Mouse (Mus musculus) heart, embryonic 15.5 days (tissue): ENCODE data around the gene Wdr78. TPM values are rescaled to one million over a fixed set of nuclear protein-coding genes. Genes with fewer than 3 reads are reported as not detected.

Source experiments
- ATAC-seq: fragments of 200-750 bp; cut with Nextera tagmentation; replicated peaks from 2 replicates; pipeline ENCODE4 v1.8.0; 2017; ENCODE audit warnings: low read depth, moderate TSS enrichment; ENCODE audit not compliant: insufficient number of reproducible peaks, insufficient read depth, low FRiP score
- H3K27ac ChIP-seq: fragments of 300-500 bp; sonication (generic); 2 replicates; pipeline ENCODE4 v1.5.1; 2015; ENCODE audit warnings: mild to moderate bottlenecking, inconsistent platforms
- H3K27me3 ChIP-seq: fragments of 300-500 bp; sonication (generic); 2 replicates; pipeline ENCODE4 v1.6.1; 2015; ENCODE audit warnings: inconsistent platforms
- H3K36me3 ChIP-seq: fragments of 300-500 bp; sonication (generic); 2 replicates; pipeline ENCODE4 v1.6.1; 2015; ENCODE audit warnings: mild to moderate bottlenecking, inconsistent platforms
- H3K4me1 ChIP-seq: fragments of 300-500 bp; sonication (generic); replicated peaks from 2 replicates; pipeline ENCODE4 v1.6.1; 2015; ENCODE audit warnings: inconsistent platforms
- H3K4me2 ChIP-seq: fragments of 300-500 bp; sonication (generic); 2 replicates; pipeline ENCODE4 v1.6.1; 2015; ENCODE audit warnings: inconsistent platforms, mild to moderate bottlenecking, moderate library complexity
- H3K4me3 ChIP-seq: fragments of 300-500 bp; sonication (generic); 2 replicates; pipeline ENCODE4 v1.5.1; 2015; ENCODE audit warnings: mild to moderate bottlenecking, inconsistent platforms
- H3K9ac ChIP-seq: fragments of 300-500 bp; sonication (generic); 2 replicates; pipeline ENCODE4 v1.6.1; 2015; ENCODE audit warnings: mild to moderate bottlenecking, inconsistent platforms
- H3K9me3 ChIP-seq: fragments of 300-500 bp; sonication (generic); replicated peaks from 2 replicates; pipeline ENCODE4 v1.6.1; 2016; ENCODE audit warnings: inconsistent platforms
- WGBS: fragments of 180-500 bp; shearing (Covaris S2); methylation state at CpG from one replicate; pipeline ENCODE4 v1.1.7; 2015; ENCODE audit warnings: mixed read lengths; 5-methylcytosine and 5-hydroxymethylcytosine counted together
- polyA plus RNA-seq: library from polyadenylated mRNA; unstranded; fragments of >200 nt; fragmentation: Nextera tagmentation; extraction: Ambion mirVana; gene quantifications from 2 replicates; pipeline ENCODE4 v1.2.1, GENCODE M21; 2015

Wdr78 gene
- polyA plus RNA-seq, 1 experiment from 2014 or later: 1.2 TPM

- Histone ChIP-seq H3K4me2 (no peak overlapping the region), H3K4me1 (no peaks in the 10 kb centered on the region; the same call in 1 of the 2 replicates), H3K36me3 (no peaks in the 10 kb centered on the region), H3K27me3 (no peaks in the 10 kb centered on the region), H3K4me3 (no peak overlapping the region), H3K27ac (no peak overlapping the region), H3K9ac (no peak overlapping the region), H3K9me3 (no peaks in the 10 kb centered on the region)
- WGBS: 22% methylated on average over 4 of the region's 4 CpGs
- no peak for ATAC-seq
Measured at GRCm38 (mm10) chr4:103006943-103007418, 107.4 kb downstream of the Wdr78 start.

GRCm38 (mm10) chr4:103006266-103006665 is 108.1 kb downstream of the Wdr78 start:
- Histone ChIP-seq H3K36me3 (no peaks in the 10 kb centered on the region), H3K4me3 (no peak overlapping the region), H3K9me3 (no peaks in the 10 kb centered on the region), H3K4me1 (no peaks in the 10 kb centered on the region; the same call in 1 of the 2 replicates), H3K27ac (no peak overlapping the region), H3K27me3 (no peaks in the 10 kb centered on the region), H3K9ac (no peak overlapping the region), H3K4me2 (no peak overlapping the region)
- no peak for ATAC-seq
- WGBS: 73% methylated on average over 5 of the region's 5 CpGs

DNA sequence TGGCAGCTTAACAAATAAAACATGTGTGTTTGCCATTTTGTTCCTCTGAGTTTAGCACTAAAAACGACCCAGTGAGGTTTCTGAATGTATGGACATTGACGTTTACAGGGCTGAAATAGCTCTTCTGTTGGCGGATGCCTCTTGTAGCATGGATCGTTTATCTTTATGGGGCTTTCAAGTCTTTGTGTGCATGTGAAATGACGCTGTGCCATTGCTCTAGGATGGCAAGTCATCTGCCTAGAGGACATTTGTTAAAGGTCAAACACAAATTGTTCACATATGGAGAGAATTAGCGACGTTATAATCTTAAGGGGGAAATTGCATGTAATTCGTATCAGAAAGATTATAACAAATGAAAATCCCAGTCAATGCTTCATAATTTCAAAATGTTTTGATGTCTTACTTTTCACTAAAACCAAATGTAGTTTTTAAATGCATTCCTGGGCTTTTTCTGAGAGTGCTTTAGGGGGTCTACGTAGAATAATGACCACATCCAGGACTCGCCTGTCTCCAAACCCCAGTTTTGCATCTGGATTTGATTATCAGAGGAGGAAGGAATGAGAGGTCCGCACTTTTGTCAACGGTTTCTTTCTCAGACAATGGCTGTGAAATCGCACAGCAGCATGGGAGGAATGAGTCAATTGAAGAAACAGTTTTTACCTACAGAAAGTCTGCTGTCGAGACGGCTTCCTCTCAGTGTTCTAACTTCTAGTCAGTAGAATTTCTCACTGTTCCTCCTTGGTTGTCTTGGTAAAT is 109.0 kb downstream of the Wdr78 start:
- no peaks in the 10 kb centered on the region; the same call in 1 of the 2 replicates for H3K4me1 ChIP-seq
- H3K4me3 ChIP-seq: no peak overlapping the region
- no peaks in the 10 kb centered on the region for H3K36me3 ChIP-seq
- no peak overlapping the region for H3K9ac ChIP-seq
- no peak overlapping the region for H3K27ac ChIP-seq
- no peaks in the 10 kb centered on the region for H3K9me3 ChIP-seq
- no peak overlapping the region for H3K4me2 ChIP-seq
- H3K27me3 ChIP-seq: no peaks in the 10 kb centered on the region
- WGBS: 60% methylated on average over 15 of the region's 15 CpGs
- ATAC-seq: no peak

- H3K36me3 ChIP-seq: no peaks in the 10 kb centered on the region
- H3K27ac ChIP-seq: no peak overlapping the region
- H3K9me3 ChIP-seq: no peaks in the 10 kb centered on the region
- H3K4me3 ChIP-seq: no peak overlapping the region
- H3K4me1 ChIP-seq: no peaks in the 10 kb centered on the region; the same call in 1 of the 2 replicates
- WGBS: 86% methylated on average over 4 of the region's 4 CpGs
- no peaks in the 10 kb centered on the region for H3K27me3 ChIP-seq
- H3K9ac ChIP-seq: no peak overlapping the region
- ATAC-seq: no peak
- no peak overlapping the region for H3K4me2 ChIP-seq
Measured at GRCm38 (mm10) chr4:103004681-103005080, 109.7 kb downstream of the Wdr78 start.

DNA sequence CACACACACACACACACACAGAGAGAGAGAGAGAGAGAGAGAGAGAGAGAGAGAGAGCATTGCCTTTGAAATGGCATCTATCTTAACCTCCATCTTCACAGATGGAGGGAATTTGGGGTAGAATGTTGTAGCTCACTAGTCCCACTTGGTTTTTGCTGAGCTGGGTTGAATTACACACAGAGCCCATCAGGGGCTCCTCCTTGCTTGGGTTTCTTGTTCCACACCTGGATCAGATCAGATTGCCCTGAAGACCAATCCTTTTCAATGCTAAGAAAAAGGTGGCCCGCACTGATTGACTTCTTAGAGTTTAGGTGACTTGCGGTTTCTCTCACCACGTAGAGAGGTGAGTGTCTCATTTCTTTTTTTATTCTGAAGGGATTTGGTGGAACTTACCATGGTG is 122.7 kb downstream of the Wdr78 start:
- Histone ChIP-seq H3K36me3 (no peaks in the 10 kb centered on the region), H3K9me3 (no peaks in the 10 kb centered on the region), H3K4me3 (no peak overlapping the region), H3K27me3 (no peaks in the 10 kb centered on the region), H3K4me1 (no peaks in the 10 kb centered on the region), H3K4me2 (no peak overlapping the region), H3K9ac (no peak overlapping the region), H3K27ac (no peak overlapping the region)
- no peak for ATAC-seq
- WGBS: 78% methylated on average over 3 of the region's 3 CpGs

DNA sequence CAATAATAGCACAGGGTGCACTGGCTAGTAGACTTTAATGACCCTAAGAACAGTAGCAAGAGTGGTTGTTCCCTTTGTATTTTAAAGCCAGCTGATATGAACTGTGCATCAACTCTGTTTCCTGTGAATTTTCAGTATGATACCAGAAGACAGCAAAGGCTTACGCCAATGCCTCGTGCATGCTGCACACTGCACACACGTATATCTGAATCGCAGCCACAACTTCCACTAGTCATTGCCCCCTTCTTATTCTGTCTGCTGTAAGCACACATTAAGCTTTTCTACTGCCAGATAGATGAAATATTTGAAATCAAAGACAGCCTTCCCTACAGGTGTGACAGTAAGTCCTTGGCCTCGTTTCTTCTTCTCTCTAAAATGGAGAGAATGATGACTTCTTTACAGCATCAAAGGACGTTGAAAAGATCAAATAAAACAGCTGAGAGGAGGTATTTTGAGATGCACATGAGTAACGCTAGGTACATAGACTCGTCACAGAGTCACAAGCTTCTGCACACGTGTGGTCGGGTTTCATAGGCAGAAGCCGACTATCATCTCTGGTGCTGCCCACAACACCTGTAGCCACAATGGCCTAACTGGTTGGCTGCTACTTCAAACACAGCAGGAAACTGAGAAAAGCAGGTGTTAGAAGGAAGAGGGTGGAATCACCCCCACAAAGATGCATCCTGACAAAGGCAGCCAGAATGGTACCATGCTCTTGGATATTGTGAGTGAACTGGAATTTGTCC is 123.6 kb downstream of the Wdr78 start:
- ATAC-seq: no peak
- no peak overlapping the region for H3K4me3 ChIP-seq
- WGBS: 71% methylated on average over 11 of the region's 11 CpGs
- no peaks in the 10 kb centered on the region for H3K36me3 ChIP-seq
- peak overlapping the region; percentile 40; the same call in 1 of the 2 replicates for H3K27ac ChIP-seq
- H3K4me2 ChIP-seq: no peak overlapping the region
- H3K27me3 ChIP-seq: no peaks in the 10 kb centered on the region
- H3K9me3 ChIP-seq: no peaks in the 10 kb centered on the region
- H3K4me1 ChIP-seq: no peaks in the 10 kb centered on the region
- H3K9ac ChIP-seq: no peak overlapping the region

DNA sequence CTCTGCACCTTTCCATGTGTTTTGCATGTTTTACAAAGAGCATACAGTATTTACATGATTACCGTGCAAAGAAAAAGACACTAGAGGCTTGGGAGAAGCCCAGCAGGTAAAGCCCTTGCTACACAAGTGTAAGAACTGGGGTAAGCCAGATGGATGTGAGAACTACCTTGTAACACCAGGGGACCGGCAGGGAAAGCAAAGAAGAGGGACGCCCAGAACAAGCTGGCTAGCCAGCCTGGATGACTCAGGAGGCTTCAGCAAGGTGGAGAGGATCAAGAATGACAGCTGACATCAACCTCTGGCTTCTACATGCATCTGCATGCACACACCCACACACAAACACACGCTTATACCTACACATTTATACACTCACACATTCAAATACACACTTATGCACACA is 124.3 kb downstream of the Wdr78 start:
- 64% methylated on average over 4 of the region's 4 CpGs for WGBS
- Histone ChIP-seq H3K9ac (no peak overlapping the region), H3K9me3 (no peaks in the 10 kb centered on the region), H3K36me3 (no peaks in the 10 kb centered on the region), H3K4me1 (no peaks in the 10 kb centered on the region), H3K27ac (peak overlapping the region; percentile 12; the same call in 1 of the 2 replicates), H3K4me2 (no peak overlapping the region), H3K27me3 (no peaks in the 10 kb centered on the region), H3K4me3 (no peak overlapping the region)
- ATAC-seq: no peak

DNA sequence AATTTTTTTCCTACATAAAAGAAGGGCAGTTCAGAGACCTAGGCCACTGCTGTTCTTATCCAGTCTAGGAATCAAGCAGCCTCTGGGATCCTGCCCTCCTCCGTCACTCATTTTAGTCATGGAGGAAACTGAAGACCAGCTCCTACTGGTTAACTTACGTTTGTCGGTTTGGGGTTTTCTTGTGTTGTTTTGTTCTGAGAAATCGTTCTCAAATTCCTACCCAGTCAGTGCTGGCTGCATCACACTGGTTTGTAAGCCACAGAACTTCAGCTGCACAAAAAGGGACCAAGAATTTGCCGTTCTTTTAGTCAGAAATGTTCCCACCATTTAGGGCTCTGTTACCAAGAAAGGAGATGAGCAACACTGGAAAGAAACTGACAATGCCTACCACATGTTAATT is 125.0 kb downstream of the Wdr78 start:
- Histone ChIP-seq H3K27ac (no peak overlapping the region), H3K4me1 (no peaks in the 10 kb centered on the region), H3K27me3 (no peaks in the 10 kb centered on the region), H3K4me3 (no peak overlapping the region), H3K36me3 (no peaks in the 10 kb centered on the region), H3K9ac (no peak overlapping the region), H3K9me3 (no peaks in the 10 kb centered on the region), H3K4me2 (no peak overlapping the region)
- ATAC-seq: no peak
- WGBS: 68% methylated on average over 5 of the region's 5 CpGs

- Histone ChIP-seq H3K36me3 (no peaks in the 10 kb centered on the region), H3K4me3 (no peak overlapping the region), H3K27me3 (no peaks in the 10 kb centered on the region), H3K9ac (no peak overlapping the region), H3K4me2 (no peak overlapping the region), H3K27ac (0 out of 2 replicates have a peak overlapping the region, but pooled peaks have one; percentile 1), H3K4me1 (no peaks in the 10 kb centered on the region), H3K9me3 (no peaks in the 10 kb centered on the region)
- no peak; the same call in 1 of the 2 replicates for ATAC-seq
- 52% methylated on average over 6 of the region's 6 CpGs for WGBS
Measured at GRCm38 (mm10) chr4:102988526-102988925, 125.8 kb downstream of the Wdr78 start.
